Mouse (Mus musculus) neural tube, embryonic 14.5 days (tissue): ENCODE results near the gene Kmt5b. TPM values are rescaled to one million over a fixed set of nuclear protein-coding genes. Genes with fewer than 3 reads are reported as not detected.

ENCODE experiments used
- ATAC-seq: fragments of 200-750 bp; cut with Nextera tagmentation; 2 replicates; pipeline ENCODE4 v1.8.0; 2017; ENCODE audit warnings: low read depth, mild to moderate bottlenecking, moderate TSS enrichment, moderate library complexity
- H3K27ac ChIP-seq: fragments of 300-500 bp; sonication (generic); 2 replicates; pipeline ENCODE4 v1.5.1; 2014; ENCODE audit warnings: low read depth, mild to moderate bottlenecking, control low read depth, low read length, moderate library complexity, mixed read lengths
- H3K27me3 ChIP-seq: fragments of 300-500 bp; sonication (generic); 2 replicates; pipeline ENCODE4 v1.6.1; 2014; ENCODE audit warnings: low read length; ENCODE audit not compliant: control insufficient read depth, insufficient read depth
- H3K36me3 ChIP-seq: fragments of 300-500 bp; sonication (generic); 2 replicates; pipeline ENCODE4 v1.6.1; 2014; ENCODE audit warnings: low read length, mixed read lengths; ENCODE audit not compliant: control insufficient read depth, insufficient read depth
- H3K4me1 ChIP-seq: fragments of 300-500 bp; sonication (generic); 2 replicates; pipeline ENCODE4 v1.6.1; 2014; ENCODE audit warnings: low read length; ENCODE audit not compliant: control insufficient read depth, insufficient read depth
- H3K4me2 ChIP-seq: fragments of 300-500 bp; sonication (generic); 2 replicates; pipeline ENCODE4 v1.6.1; 2014; ENCODE audit warnings: mild to moderate bottlenecking, low read depth, low read length, control low read depth
- H3K4me3 ChIP-seq: fragments of 300-500 bp; sonication (generic); 2 replicates; pipeline ENCODE4 v1.5.1; 2014; ENCODE audit warnings: low read depth, low read length, control low read depth, mixed read lengths
- H3K9ac ChIP-seq: fragments of 300-500 bp; sonication (generic); replicated peaks from 2 replicates; pipeline ENCODE4 v1.6.1; 2014; ENCODE audit warnings: low read depth, mild to moderate bottlenecking, control low read depth, low read length, mixed read lengths
- H3K9me3 ChIP-seq: fragments of 300-500 bp; sonication (generic); 2 replicates; pipeline ENCODE4 v1.6.1; 2016; ENCODE audit warnings: low read length; ENCODE audit not compliant: control insufficient read depth
- WGBS: fragments of 180-500 bp; shearing (Covaris S2); extraction: QIAGEN DNeasy Blood & Tissue Kit; methylation state at CpG from one replicate; pipeline ENCODE4 v1.1.7; 2014; 5-methylcytosine and 5-hydroxymethylcytosine counted together
- polyA plus RNA-seq: library from polyadenylated mRNA; unstranded; fragments of >200 nt; fragmentation: Nextera tagmentation; extraction: Ambion mirVana; gene quantifications from 2 replicates; pipeline ENCODE4 v1.2.1, GENCODE M21; 2014

Kmt5b gene
- polyA plus RNA-seq, 1 experiment from 2014 or later = 65.3 TPM

DNA sequence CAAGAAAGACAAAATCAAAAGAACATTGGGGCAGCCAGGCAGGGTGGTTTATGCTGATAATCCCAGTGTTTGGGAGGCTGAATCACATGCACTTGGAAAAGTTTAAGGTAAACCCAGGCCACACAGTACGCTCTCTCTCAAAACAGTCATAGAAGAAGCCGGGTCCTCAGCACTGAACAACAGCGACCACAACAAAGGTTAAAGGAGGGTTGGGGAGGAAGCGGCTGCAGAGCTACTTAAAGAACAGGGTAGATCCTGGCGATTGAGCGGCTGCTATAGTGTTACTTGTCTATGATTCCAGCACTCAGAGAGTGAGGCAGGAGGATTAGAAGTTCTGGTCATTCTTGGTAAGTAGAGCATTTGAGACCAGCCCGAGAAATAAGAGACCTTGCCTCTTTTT lies 38.3 kb downstream of the Kmt5b start:
- no peaks in the 10 kb centered on the region for H3K27me3 ChIP-seq
- ATAC-seq = no peak
- 93% methylated on average over 7 of the region's 7 CpGs for WGBS
- no peak overlapping the region for H3K27ac ChIP-seq
- H3K36me3 ChIP-seq = peaks cover 74% of the 10 kb centered on the region
- H3K4me3 ChIP-seq = no peak overlapping the region
- H3K9me3 ChIP-seq = no peaks in the 10 kb centered on the region
- H3K4me2 ChIP-seq = no peak overlapping the region
- H3K4me1 ChIP-seq = no peaks in the 10 kb centered on the region
- H3K9ac ChIP-seq = no peak overlapping the region

GRCm38 (mm10) chr19:3810536-3811233 lies 43.5 kb downstream of the Kmt5b start:
- Histone ChIP-seq H3K4me1 (no peaks in the 10 kb centered on the region), H3K9me3 (no peaks in the 10 kb centered on the region), H3K9ac (no peak overlapping the region), H3K27me3 (no peaks in the 10 kb centered on the region), H3K36me3 (peaks cover 60% of the 10 kb centered on the region), H3K27ac (no peak overlapping the region), H3K4me3 (no peak overlapping the region), H3K4me2 (no peak overlapping the region)
- no peak for ATAC-seq
- 96% methylated on average over 10 of the region's 10 CpGs for WGBS

- Histone ChIP-seq H3K27ac (no peak overlapping the region), H3K27me3 (no peaks in the 10 kb centered on the region), H3K36me3 (peaks cover 49% of the 10 kb centered on the region), H3K4me3 (no peak overlapping the region), H3K4me1 (no peaks in the 10 kb centered on the region), H3K9ac (no peak overlapping the region), H3K4me2 (no peak overlapping the region), H3K9me3 (no peaks in the 10 kb centered on the region)
- WGBS = 90% methylated on average over 10 of the region's 10 CpGs
- ATAC-seq = no peak
These were observed 47.2 kb downstream of the Kmt5b start for GRCm38 (mm10) chr19:3814461-3814860.

DNA sequence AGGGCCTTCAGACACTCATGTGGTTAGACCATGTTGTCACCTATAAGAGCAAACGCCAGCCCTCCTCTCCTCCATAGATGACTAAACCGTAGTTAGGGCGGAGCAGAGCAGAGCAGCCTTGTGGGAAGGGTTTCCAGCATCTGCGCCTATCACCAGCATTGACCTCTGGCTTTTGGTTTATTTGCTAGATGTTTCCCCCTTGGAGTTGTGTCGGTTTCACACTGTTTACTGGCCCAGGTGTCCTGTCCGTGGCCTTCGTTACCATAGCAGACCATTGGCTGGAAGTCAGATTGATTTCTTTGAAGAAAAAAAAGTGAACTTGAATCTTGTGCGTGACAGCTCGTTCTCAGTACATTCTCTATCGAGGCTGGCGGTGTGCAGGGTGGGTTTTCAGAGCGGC lies 48.6 kb downstream of the Kmt5b start:
- H3K27me3 ChIP-seq = no peaks in the 10 kb centered on the region
- H3K9ac ChIP-seq = no peak overlapping the region
- no peak overlapping the region for H3K27ac ChIP-seq
- peaks cover 37% of the 10 kb centered on the region for H3K36me3 ChIP-seq
- WGBS = 84% methylated on average over 12 of the region's 12 CpGs
- no peak overlapping the region for H3K4me3 ChIP-seq
- H3K4me1 ChIP-seq = no peaks in the 10 kb centered on the region
- no peaks in the 10 kb centered on the region for H3K9me3 ChIP-seq
- ATAC-seq = no peak
- H3K4me2 ChIP-seq = no peak overlapping the region

GRCm38 (mm10) chr19:3819080-3819479 lies 51.9 kb downstream of the Kmt5b start:
- Histone ChIP-seq H3K9ac (no peak overlapping the region), H3K36me3 (peaks cover 31% of the 10 kb centered on the region), H3K27me3 (no peaks in the 10 kb centered on the region), H3K4me1 (no peaks in the 10 kb centered on the region), H3K27ac (no peak overlapping the region), H3K9me3 (no peaks in the 10 kb centered on the region), H3K4me3 (no peak overlapping the region), H3K4me2 (no peak overlapping the region)
- no peak for ATAC-seq
- 80% methylated on average over 2 of the region's 2 CpGs for WGBS

DNA sequence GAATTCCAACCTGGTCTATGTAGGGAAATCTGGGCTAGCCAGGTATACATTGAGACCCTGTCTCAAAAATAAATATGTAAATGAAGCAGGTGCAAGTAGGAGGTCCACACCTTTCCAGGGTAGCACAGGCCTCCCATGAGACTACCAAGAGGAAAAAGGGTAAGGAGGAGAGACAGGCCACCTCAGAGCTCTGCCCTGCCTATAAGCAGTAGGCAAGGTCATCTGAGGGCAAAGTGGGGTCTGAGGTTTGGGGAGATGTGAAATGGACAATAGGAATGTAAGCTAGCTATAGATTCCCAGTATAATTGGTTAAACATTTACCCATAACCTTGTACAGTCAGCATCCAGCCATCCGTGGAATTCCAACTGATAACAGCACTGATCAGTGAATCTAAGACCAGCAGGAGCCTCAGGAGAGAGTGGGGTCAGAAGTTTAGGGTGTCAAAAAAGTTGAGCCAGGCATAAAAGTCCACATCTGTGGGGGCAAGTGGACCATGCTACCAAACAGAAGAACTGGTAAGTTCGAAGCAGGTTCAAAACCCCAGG lies 52.8 kb downstream of the Kmt5b start:
- no peak overlapping the region for H3K4me2 ChIP-seq
- no peak overlapping the region for H3K9ac ChIP-seq
- H3K9me3 ChIP-seq = no peaks in the 10 kb centered on the region
- no peaks in the 10 kb centered on the region for H3K4me1 ChIP-seq
- H3K27me3 ChIP-seq = no peaks in the 10 kb centered on the region
- no peak overlapping the region for H3K27ac ChIP-seq
- 91% methylated on average over 2 of the region's 2 CpGs for WGBS
- peaks cover 24% of the 10 kb centered on the region for H3K36me3 ChIP-seq
- no peak overlapping the region for H3K4me3 ChIP-seq
- ATAC-seq = no peak

DNA sequence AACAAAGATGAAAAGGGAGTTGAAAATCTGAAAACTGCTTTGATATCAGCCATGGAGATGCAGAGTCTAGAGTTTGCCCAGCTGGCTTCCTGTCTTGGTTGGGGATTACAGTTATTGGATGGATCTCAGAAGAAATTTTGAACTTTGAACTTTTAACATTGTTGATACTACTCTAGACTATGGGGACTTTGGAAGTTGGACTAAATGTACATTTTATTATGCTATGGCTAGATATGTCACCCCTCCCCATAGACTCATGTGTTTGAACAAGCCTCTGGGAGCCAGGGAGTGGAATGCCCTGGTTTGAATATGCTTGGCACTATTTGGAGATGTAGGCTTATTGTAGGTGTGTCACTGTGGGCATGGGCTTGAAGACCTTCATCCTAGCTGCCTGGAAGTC lies 57.8 kb downstream of the Kmt5b start:
- Histone ChIP-seq H3K27ac (no peak overlapping the region), H3K4me1 (no peaks in the 10 kb centered on the region), H3K36me3 (no peaks in the 10 kb centered on the region), H3K9me3 (no peaks in the 10 kb centered on the region), H3K4me2 (no peak overlapping the region), H3K27me3 (no peaks in the 10 kb centered on the region), H3K9ac (no peak overlapping the region), H3K4me3 (no peak overlapping the region)
- ATAC-seq = no peak

GRCm38 (mm10) chr19:3829863-3830262 lies 62.6 kb downstream of the Kmt5b start:
- Histone ChIP-seq H3K4me2 (no peak overlapping the region), H3K9ac (no peak overlapping the region), H3K9me3 (no peaks in the 10 kb centered on the region), H3K27ac (no peak overlapping the region), H3K36me3 (no peaks in the 10 kb centered on the region), H3K27me3 (no peaks in the 10 kb centered on the region), H3K4me3 (no peak overlapping the region), H3K4me1 (no peaks in the 10 kb centered on the region)
- no peak for ATAC-seq
- WGBS = 94% methylated on average over 3 of the region's 3 CpGs

- Histone ChIP-seq H3K4me3 (no peak overlapping the region), H3K9ac (no peak overlapping the region), H3K27me3 (no peaks in the 10 kb centered on the region), H3K27ac (no peak overlapping the region), H3K36me3 (no peaks in the 10 kb centered on the region), H3K9me3 (no peaks in the 10 kb centered on the region), H3K4me1 (no peaks in the 10 kb centered on the region), H3K4me2 (no peak overlapping the region)
- no peak for ATAC-seq
- WGBS = 63% methylated on average over 8 of the region's 8 CpGs
These were observed 64.5 kb downstream of the Kmt5b start for GRCm38 (mm10) chr19:3831716-3832115.
